Mouse (Mus musculus) ES-Bruce4 (cell line): ENCODE measurements around the gene Rrnad1. TPM values are rescaled to one million over a fixed set of nuclear protein-coding genes. Genes with fewer than 3 reads are reported as not detected.

Source experiments
- H3K27ac ChIP-seq: 2 replicates; pipeline ENCODE4 v1.5.1; 2012; ENCODE audit warnings: low read length, inconsistent platforms; ENCODE audit not compliant: insufficient read depth
- H3K27me3 ChIP-seq: 2 replicates; pipeline ENCODE4 v1.6.1; 2012; ENCODE audit warnings: mild to moderate bottlenecking, low read length, inconsistent platforms; ENCODE audit not compliant: control insufficient read depth, poor library complexity, insufficient read depth, severe bottlenecking
- H3K36me3 ChIP-seq: 2 replicates; pipeline ENCODE4 v1.6.1; 2012; ENCODE audit warnings: inconsistent platforms, mild to moderate bottlenecking, low read length, moderate library complexity; ENCODE audit not compliant: control insufficient read depth, poor library complexity, insufficient read depth, severe bottlenecking
- H3K4me1 ChIP-seq: one replicate; pipeline ENCODE4 v1.8.1; 2011; ENCODE audit warnings: low read length; ENCODE audit not compliant: control insufficient read depth, insufficient read depth
- H3K4me3 ChIP-seq: 2 replicates; pipeline ENCODE4 v1.5.1; 2011; ENCODE audit warnings: low read depth, mild to moderate bottlenecking, low read length
- H3K9ac ChIP-seq: 2 replicates; pipeline ENCODE4 v1.6.1; 2012; ENCODE audit warnings: low read depth, mild to moderate bottlenecking, inconsistent platforms; ENCODE audit not compliant: poor library complexity, severe bottlenecking
- H3K9me3 ChIP-seq: replicated peaks from 2 replicates; pipeline ENCODE4 v1.6.1; 2012; ENCODE audit warnings: mild to moderate bottlenecking, low read length, inconsistent platforms; ENCODE audit not compliant: control insufficient read depth, poor library complexity, insufficient read depth, severe bottlenecking
- CTCF ChIP-seq: IDR thresholded peaks from one replicate; pipeline ENCODE4 v1.8.1; 2011; ENCODE audit warnings: low read depth, low read length
- EP300 ChIP-seq: IDR thresholded peaks from 2 replicates; pipeline ENCODE4 v1.6.1; 2011; ENCODE audit warnings: low read depth, low read length; ENCODE audit not compliant: insufficient read depth
- POLR2A ChIP-seq: IDR thresholded peaks from one replicate; pipeline ENCODE4 v1.8.1; 2011; ENCODE audit warnings: low read length; ENCODE audit not compliant: insufficient read depth
- polyA plus RNA-seq: library from polyadenylated mRNA; stranded (reverse); fragments of >200 nt; gene quantifications from 2 replicates; pipeline ENCODE4 v1.2.4, GENCODE M21; 2011; ENCODE audit warnings: low read depth; ENCODE audit not compliant: missing spikeins, insufficient read depth, insufficient read length

Rrnad1 gene
- polyA plus RNA-seq, 1 experiment, result 14.9 TPM

- Histone ChIP-seq H3K9me3 (no peaks in the 10 kb centered on the region), H3K36me3 (no peaks in the 10 kb centered on the region), H3K27me3 (0 out of 2 replicates have a peak, but pooled peaks cover 2% of the 10 kb centered on the region), H3K9ac (peak overlapping the region; percentile 27; the same call in 1 of the 2 replicates), H3K27ac (no peak overlapping the region), H3K4me3 (peak overlapping the region; percentile 41), H3K4me1 (no peaks in the 10 kb centered on the region)
- TF ChIP-seq EP300 (no peak), POLR2A (no peak), CTCF (no peak)
Measured at GRCm38 (mm10) chr3:87960191-87960585, 29.7 kb upstream of the Rrnad1 start.

- H3K9ac ChIP-seq, result no peak overlapping the region
- no peak overlapping the region for H3K4me3 ChIP-seq
- H3K36me3 ChIP-seq, result no peaks in the 10 kb centered on the region
- no peaks in the 10 kb centered on the region for H3K4me1 ChIP-seq
- H3K27ac ChIP-seq, result no peak overlapping the region
- H3K27me3 ChIP-seq, result 0 out of 2 replicates have a peak, but pooled peaks cover 2% of the 10 kb centered on the region
- TF ChIP-seq EP300 (no peak), CTCF (no peak), POLR2A (no peak)
- no peaks in the 10 kb centered on the region for H3K9me3 ChIP-seq
Measured at GRCm38 (mm10) chr3:87959371-87959770, 28.9 kb upstream of the Rrnad1 start.

DNA sequence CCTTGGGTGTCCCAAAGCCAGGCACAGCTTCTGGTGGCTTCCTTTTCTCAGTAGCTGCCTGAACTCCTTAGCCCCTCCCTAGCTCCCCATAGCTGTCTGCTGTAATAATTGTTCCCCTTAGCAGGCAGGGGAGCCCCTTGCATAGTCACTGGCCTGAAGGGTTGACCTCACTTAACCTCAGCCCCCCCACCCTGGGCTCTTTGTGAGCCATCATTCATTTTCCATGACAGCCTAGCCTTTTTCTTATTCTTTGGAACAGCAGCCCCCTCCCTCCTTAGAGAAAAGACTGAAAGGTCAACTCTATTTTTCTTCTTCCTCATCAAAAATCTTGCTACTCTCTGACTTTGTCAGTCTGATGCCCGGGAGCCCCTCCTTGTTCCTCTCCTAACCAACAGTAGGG, 28.4 kb upstream of the Rrnad1 start:
- Histone ChIP-seq H3K36me3 (no peaks in the 10 kb centered on the region), H3K4me1 (no peaks in the 10 kb centered on the region), H3K9ac (no peak overlapping the region), H3K27me3 (0 out of 2 replicates have a peak, but pooled peaks cover 2% of the 10 kb centered on the region), H3K9me3 (no peaks in the 10 kb centered on the region), H3K4me3 (no peak overlapping the region), H3K27ac (no peak overlapping the region)
- TF ChIP-seq CTCF (no peak), EP300 (no peak), POLR2A (no peak)

DNA sequence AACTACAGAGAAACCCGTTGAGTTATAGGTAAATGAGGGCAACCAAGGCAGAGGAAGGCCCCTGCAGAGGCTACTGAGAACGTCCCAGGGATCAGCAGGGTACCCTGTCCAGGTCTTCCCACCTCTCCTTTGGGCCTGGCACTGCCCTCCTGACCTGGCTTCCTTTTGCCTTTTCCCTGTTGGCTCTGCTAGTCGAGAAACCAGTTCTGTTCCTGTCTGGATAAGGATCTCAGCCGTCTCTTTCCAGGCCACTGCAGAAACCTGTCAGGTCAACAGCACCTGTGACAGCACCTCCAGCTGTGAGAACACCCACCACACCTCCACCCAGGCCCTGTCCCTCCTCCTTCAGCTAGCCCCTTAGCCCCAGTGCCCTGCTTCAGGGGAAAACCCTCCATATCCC, 28.0 kb upstream of the Rrnad1 start:
- Histone ChIP-seq H3K4me3 (no peak overlapping the region), H3K4me1 (no peaks in the 10 kb centered on the region), H3K36me3 (no peaks in the 10 kb centered on the region), H3K9ac (no peak overlapping the region), H3K27me3 (0 out of 2 replicates have a peak, but pooled peaks cover 2% of the 10 kb centered on the region), H3K9me3 (no peaks in the 10 kb centered on the region), H3K27ac (no peak overlapping the region)
- no peak for TF ChIP-seq CTCF
- no peak for TF ChIP-seq EP300
- no peak for TF ChIP-seq POLR2A

DNA sequence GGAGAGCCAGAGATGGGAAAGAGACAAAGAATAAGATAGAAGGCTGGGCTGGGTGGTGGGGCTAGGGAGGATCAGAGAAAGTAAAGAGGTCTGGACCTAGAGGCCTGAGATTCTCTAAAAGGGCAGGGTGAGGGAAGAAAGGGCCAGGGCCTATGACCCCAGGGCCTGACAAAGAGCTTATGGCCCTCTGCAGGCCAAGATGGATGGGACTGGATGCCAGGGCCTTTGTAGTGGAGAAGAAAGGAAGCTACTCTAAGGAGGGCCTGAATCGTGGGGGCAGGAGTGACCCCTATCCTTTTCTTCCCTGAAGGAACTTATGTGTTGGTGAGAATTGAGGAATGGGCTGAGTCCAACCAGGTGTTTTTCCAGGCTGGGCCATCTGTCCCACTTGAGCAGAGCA, 27.5 kb upstream of the Rrnad1 start:
- Histone ChIP-seq H3K9ac (no peak overlapping the region), H3K9me3 (no peaks in the 10 kb centered on the region), H3K4me3 (no peak overlapping the region), H3K36me3 (no peaks in the 10 kb centered on the region), H3K27ac (no peak overlapping the region), H3K27me3 (0 out of 2 replicates have a peak, but pooled peaks cover 2% of the 10 kb centered on the region), H3K4me1 (peaks cover 1% of the 10 kb centered on the region)
- no peak for TF ChIP-seq POLR2A
- TF ChIP-seq CTCF, result no peak
- no peak for TF ChIP-seq EP300

DNA sequence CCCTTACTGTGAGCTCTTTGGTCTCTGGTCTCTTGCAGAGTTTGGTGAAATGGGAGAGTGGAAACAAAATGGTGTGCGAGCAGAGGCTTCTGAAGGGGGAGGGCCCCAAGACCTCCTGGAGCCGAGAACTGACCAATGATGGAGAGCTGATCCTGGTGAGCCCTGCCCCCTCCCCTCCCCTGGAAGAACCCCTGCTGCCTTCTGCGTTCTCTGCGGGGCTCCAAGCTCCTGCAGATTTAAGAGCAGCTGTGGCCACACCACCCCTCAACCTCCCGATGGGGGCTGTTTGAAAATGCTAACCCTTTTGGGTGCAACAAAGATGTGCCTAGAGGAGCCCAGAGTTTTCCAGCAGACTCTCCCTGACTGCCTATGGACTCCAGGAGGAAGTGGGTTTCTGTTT, 21.9 kb upstream of the Rrnad1 start:
- Histone ChIP-seq H3K36me3 (no peaks in the 10 kb centered on the region), H3K27me3 (no peaks in the 10 kb centered on the region; the same call in 1 of the 2 replicates), H3K4me3 (peak overlapping the region; percentile 55), H3K4me1 (peaks cover 4% of the 10 kb centered on the region), H3K9ac (no peak overlapping the region), H3K9me3 (no peaks in the 10 kb centered on the region), H3K27ac (no peak overlapping the region)
- no peak for TF ChIP-seq CTCF
- no peak for TF ChIP-seq POLR2A
- no peak for TF ChIP-seq EP300
